Mouse (Mus musculus) v-Abl transformed pro-B cells (cell line): ENCODE data around the gene Fam126a.

ENCODE experiments used
- in situ Hi-C, 2 experiments: fragments of 400-800 bp; cut with MboI; formaldehyde crosslinking; loops; one replicate each; pipeline ENCODE4 v1.15.1; 2025; ENCODE audit not compliant: unreplicated experiment in 2 of 2

Fam126a gene

GRCm38 (mm10) chr5:23999083-23999671, 31.3 kb downstream of the Fam126a start:
- in situ Hi-C loops = no loop called here

GRCm38 (mm10) chr5:23995951-23996350, 34.5 kb downstream of the Fam126a start:
- in situ Hi-C loops = no loop called here

DNA sequence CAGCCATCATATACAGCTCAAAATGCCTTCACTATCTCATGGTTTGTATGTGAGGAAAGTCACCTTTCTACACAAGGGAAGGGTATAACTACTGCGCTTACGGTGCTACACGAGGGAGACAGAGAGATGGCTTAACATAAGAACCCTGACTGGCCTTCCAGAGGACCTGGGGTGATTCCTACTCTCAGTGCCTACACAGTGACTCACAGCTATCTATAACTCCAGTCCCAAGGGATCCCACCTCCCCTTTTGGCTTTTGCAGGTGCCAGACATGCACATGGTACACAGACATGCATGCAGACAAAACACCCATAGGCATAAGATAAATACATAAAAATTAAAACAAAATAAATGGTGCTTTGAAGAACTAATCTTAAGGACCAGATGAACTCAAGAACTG, 35.6 kb downstream of the Fam126a start:
- in situ Hi-C loops = no loop called here

- in situ Hi-C loops = no loop called here
Measured at GRCm38 (mm10) chr5:23994231-23994630, 36.3 kb downstream of the Fam126a start.

DNA sequence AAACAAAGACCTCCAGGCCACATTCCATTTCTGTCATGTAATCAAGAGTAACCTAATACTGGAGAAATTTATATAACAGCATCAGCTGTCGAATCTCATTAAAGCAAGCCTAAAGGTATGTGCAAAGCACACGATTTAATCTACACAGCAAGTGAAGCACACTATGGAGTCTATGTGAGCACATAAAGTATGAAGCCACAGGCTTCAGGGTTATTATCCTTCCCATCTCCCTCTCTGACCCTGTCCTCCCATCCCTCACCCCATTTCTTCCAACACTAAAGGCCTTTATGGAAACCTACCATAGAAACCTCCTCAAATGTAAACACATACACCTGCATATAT, 37.0 kb downstream of the Fam126a start:
- in situ Hi-C loops = no loop called here

DNA sequence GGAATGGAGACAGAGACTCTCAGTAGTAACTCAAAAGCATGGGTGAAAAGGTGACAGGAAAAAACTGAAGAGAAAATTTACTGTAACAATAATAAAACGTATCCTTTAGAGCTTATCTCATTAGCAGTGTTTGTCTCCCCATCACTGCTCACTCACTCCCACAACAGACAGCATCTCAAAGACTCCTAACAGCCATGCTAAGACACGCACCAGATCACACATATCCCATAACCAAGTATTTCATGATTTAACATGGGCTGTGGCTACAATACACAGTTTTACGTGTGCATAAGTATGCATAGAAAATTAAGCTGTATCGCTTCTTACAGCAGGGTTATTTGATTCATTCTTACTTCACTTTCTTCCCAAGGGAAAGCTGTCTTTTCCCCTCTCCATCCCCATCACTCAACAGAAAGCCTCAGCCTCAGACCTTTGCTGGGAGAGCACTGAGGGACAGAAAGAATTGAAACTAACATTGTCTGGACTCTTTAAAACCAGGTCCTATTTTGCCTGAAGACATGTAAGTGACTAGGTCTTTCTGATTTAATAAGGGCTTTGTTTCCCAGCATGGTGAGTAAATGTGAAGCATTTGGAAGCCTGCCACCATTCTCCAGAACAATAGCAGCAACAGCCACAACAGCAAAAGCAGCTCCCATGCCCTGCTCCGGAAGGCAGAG, 37.5 kb downstream of the Fam126a start:
- in situ Hi-C loops = no loop called here

DNA sequence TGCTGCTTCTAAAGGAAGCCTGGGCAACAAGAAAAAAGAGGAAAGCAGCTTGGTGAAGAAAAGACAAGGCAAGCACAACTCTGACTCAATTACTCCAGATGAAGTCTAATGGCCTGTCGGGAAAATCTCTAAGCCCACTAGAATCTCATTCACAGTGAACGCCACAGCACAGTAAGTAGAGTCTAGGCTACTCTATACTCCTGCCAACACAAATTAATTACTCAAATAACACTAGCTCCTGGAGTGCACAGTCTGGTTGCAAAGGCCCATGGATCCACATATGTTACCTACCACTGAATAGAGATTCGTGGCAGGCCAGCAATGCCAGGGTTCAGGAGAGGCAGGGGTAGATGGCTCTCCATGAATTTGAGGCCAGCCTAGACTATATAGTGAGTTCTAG, 40.5 kb downstream of the Fam126a start:
- in situ Hi-C loops = no loop called here

- in situ Hi-C loops = no loop called here
Measured at GRCm38 (mm10) chr5:23987792-23988191, 42.7 kb downstream of the Fam126a start.

- in situ Hi-C loops = no loop called here
Measured at GRCm38 (mm10) chr5:23982081-23982480, 48.4 kb downstream of the Fam126a start.

DNA sequence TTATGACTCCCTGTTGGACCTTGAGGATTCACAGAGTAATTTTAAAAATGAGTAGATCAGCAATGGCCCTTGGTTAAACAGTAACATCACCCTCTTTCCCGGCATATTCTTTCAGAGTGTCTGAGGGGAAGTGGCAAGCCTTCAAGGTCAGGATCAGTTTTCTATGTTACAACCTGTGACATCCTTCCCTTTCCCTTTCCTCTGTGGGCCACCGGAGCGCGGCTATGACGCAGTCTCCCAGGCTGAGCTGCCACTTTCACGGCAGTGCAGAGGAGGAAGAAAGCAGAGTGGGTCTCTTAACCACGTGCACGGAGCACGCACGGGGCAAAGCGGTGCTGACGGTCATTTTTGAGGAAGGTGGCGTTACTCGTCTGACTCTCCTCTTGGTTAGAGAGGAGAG, 52.0 kb downstream of the Fam126a start:
- in situ Hi-C loops = no loop called here

GRCm38 (mm10) chr5:23974994-23975575, 55.4 kb downstream of the Fam126a start:
- in situ Hi-C loops = no loop called here

GRCm38 (mm10) chr5:23967705-23968104, 62.8 kb downstream of the Fam126a start:
- in situ Hi-C loops = no loop called here

GRCm38 (mm10) chr5:23964599-23965165, 65.8 kb downstream of the Fam126a start:
- in situ Hi-C loops = no loop called here

DNA sequence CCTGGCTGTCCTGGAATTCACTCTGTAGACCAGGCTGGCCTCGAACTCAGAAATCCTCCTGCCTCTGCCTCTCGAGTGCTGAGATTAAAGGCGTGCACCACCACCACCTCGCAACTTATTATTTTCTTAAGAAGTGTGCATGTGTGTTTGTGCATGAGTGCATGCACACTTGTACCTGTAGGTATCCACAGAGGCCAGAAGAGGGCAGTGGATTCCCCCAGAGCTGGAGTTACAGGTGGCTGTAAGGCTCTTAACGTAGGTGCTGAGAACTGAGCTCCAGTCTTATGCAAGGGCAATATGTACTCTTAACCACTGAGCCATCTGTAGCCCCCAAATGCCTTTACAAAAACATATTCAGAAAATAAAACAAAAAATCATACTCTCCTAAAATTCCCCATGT, 77.4 kb downstream of the Fam126a start:
- in situ Hi-C loops = loop anchor here in 1 of 2 experiments (10.0 kb wide), 1 partner anchor 48 kb away; no protein-coding TSS in a partner anchor

DNA sequence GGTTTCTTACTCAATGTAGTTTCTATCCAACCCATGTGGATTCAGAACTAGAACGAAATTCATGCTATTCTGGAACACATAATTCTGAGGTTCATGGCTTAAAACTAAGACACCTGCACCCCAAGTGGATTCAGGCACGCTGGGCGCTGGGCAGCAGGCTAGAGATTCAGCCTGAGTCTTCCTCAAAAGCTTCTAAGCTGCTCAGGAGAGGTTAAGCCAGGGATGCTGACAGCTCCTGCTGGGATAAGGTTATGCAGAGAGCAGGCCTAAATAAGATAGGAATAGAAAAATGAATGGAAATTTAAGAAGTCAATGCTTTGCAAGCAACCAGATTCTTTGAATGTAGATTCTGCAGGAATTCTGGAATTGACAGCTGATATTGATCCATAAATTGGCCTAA, 82.4 kb downstream of the Fam126a start:
- in situ Hi-C loops = no loop called here

- in situ Hi-C loops = no loop called here
Measured at GRCm38 (mm10) chr5:23945056-23945455, 85.4 kb downstream of the Fam126a start.

DNA sequence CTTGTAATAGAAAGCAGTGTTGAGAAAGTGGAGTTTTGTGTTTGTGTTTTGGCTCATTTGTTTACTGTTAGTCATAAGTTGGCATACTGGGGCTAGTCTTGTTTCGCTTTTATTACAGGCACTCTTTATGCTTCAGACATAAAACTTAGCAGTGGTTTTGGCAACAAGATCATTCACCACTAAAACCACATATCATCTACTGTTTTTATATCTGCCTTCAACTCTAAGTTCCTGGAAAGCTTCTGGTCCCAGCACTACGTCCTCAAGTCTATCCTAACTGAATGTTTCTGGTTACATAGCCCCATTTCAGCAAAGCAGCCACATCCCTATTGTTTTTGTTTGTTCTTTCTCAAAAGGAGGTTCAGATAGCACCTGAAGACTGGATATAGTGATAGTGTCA, 87.0 kb downstream of the Fam126a start:
- in situ Hi-C loops = no loop called here

DNA sequence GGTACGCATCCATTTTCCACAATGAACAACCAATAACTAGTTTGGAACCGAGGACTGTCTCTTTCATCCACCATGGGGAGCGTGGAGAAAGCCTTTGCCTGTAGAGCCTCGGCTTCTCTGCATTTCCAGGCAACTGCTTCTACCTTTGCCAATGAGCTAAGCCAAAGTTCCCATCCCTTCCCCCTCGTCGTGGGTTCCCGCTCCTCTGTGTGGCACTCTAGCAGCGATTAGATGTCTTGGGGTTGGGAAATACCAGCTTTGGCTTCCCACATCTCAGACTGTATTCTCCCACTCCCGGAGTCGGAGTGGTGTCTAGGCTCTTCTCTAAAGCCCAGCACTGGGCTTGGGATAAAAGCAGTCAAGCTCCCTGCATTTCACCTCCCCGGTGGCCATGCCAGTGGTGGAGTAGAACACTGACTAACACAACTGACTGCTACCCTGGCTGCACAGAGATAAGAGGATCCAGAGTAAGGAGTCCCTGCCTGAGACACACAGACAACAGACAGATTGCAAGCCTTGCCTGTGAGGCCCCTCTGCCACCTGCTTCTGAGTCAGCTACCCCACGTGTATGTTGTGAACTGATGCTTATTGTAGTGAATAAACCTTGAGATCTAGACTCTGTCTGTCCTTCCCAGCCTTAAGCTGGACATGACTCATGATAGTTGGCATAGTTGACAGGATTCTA, 106.9 kb downstream of the Fam126a start:
- in situ Hi-C loops = no loop called here

DNA sequence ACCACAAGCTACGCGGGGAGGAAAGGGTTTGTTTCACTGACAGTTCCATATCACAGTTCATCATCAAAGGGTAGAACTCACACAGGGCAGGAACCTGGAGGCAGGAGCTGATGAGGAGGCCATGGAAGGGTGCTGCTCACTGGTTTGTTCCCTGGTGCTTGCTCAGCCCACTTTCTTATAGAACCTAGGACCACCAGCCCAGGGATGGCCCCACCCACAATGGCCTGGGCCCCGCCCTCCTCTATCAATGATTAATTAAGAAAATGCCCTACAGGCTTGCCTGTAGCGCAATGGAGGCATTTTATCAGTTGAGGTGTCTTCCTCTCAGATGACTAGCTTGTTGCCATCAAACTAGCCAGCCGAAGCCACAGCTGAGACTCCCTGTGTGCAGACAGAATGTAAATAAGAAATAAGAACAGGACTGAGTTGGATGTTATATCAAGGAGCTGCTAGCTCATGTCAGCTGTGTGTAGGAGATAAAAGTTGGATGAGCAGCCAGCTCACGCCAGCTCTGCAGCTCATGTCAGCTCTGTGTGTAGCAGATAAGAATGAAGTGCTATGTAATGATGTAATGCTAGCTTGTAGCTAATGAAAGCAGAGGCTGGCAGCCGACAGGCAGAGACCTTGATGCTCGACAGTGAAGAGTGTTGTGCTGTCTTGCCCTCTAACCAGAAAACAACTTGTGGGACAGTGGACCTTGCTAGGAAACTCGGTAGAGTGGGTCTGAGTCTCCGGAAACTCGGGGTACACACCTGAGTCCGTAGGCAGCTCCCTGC, 107.8 kb downstream of the Fam126a start:
- in situ Hi-C loops = no loop called here

GRCm38 (mm10) chr5:23921316-23921715, 109.2 kb downstream of the Fam126a start:
- in situ Hi-C loops = no loop called here
